Comparison of ENCODE assay signal across 8 mouse cellular contexts in genomic region chr16:31465630-31466029, GRCm38 (mm10). TPM values are rescaled to one million over a fixed set of nuclear protein-coding genes. Genes with fewer than 3 reads are reported as not detected.
DNase-seq lines count a peak whose midpoint lies in the region; ATAC-seq and TF ChIP-seq lines count a peak whose summit lies in the region.

No protein-coding gene starts in this region.

- no peak for ATAC-seq in hindbrain, embryonic 11.5 days (ENCODE audit: low FRiP score)
- ATAC-seq in hindbrain, embryonic 14.5 days (ENCODE audit: low FRiP score), result no peak

- H3ac ChIP-seq in C2C12 (ENCODE audit: control insufficient read depth, insufficient read length, low read depth), result no peak overlapping the region

- no peaks in the 10 kb centered on the region for H3K27me3 ChIP-seq in hindbrain, embryonic 11.5 days (ENCODE audit: control insufficient read depth, insufficient read depth, low read length)
- no peaks in the 10 kb centered on the region for H3K27me3 ChIP-seq in hindbrain, embryonic 14.5 days (ENCODE audit: control insufficient read depth, insufficient read depth, low read length)
- H3K27me3 ChIP-seq in C2C12 (ENCODE audit: control insufficient read depth, insufficient read depth, insufficient read length), result no peaks in the 10 kb centered on the region
- H3K27me3 ChIP-seq in forebrain, embryonic 10.5 days (ENCODE audit: poor library complexity, severe bottlenecking), result peaks cover 24% of the 10 kb centered on the region

- no peak overlapping the region for H3K9ac ChIP-seq in hindbrain, embryonic 11.5 days (ENCODE audit: low read depth, low read length)
- no peak overlapping the region for H3K9ac ChIP-seq in hindbrain, embryonic 14.5 days

- no peaks in the 10 kb centered on the region for H3K79me2 ChIP-seq in C2C12 (ENCODE audit: control insufficient read depth, insufficient read depth)

- TF ChIP-seq CTCF in C2C12 (IDR thresholded peaks at IDR 0.05; ENCODE audit: control insufficient read depth, insufficient read depth, insufficient read length), result peak; percentile 30

- no peaks in the 10 kb centered on the region for H3K79me3 ChIP-seq in C2C12 (ENCODE audit: low read depth)

- WGBS in hindbrain, embryonic 11.5 days, result 26% methylated on average over 4 of the region's 4 CpGs
- WGBS in hindbrain, embryonic 14.5 days, result 33% methylated on average over 4 of the region's 4 CpGs
- WGBS in forebrain, embryonic 10.5 days, result 54% methylated on average over 4 of the region's 4 CpGs

- no peaks in the 10 kb centered on the region for H3K9me3 ChIP-seq in hindbrain, embryonic 11.5 days (ENCODE audit: control insufficient read depth, low read length)
- no peaks in the 10 kb centered on the region for H3K9me3 ChIP-seq in hindbrain, embryonic 14.5 days (ENCODE audit: control insufficient read depth, low read length)
- H3K9me3 ChIP-seq in forebrain, embryonic 10.5 days, result no peaks in the 10 kb centered on the region

- no peak overlapping the region for H3K4me2 ChIP-seq in hindbrain, embryonic 11.5 days (replicated peaks; ENCODE audit: low read depth, low read length)
- H3K4me2 ChIP-seq in hindbrain, embryonic 14.5 days (replicated peaks), result no peak overlapping the region

- no peaks in the 10 kb centered on the region for H3K36me3 ChIP-seq in hindbrain, embryonic 11.5 days (ENCODE audit: control insufficient read depth, insufficient read depth, low read length)
- H3K36me3 ChIP-seq in hindbrain, embryonic 14.5 days (replicated peaks; ENCODE audit: control insufficient read depth, insufficient read depth), result no peaks in the 10 kb centered on the region
- no peaks in the 10 kb centered on the region for H3K36me3 ChIP-seq in C2C12 (ENCODE audit: control insufficient read depth, insufficient read depth)
- H3K36me3 ChIP-seq in forebrain, embryonic 10.5 days (replicated peaks), result no peaks in the 10 kb centered on the region

- no peak overlapping the region for H3K27ac ChIP-seq in hindbrain, embryonic 11.5 days (ENCODE audit: low read depth, low read length)
- no peak overlapping the region for H3K27ac ChIP-seq in hindbrain, embryonic 14.5 days
- H3K27ac ChIP-seq in forebrain, embryonic 10.5 days, result no peak overlapping the region

- H3K4me1 ChIP-seq in hindbrain, embryonic 11.5 days (replicated peaks; ENCODE audit: control insufficient read depth, insufficient read depth, low read length), result no peaks in the 10 kb centered on the region
- H3K4me1 ChIP-seq in hindbrain, embryonic 14.5 days (replicated peaks; ENCODE audit: control insufficient read depth, insufficient read depth, low read length), result no peaks in the 10 kb centered on the region
- H3K4me1 ChIP-seq in forebrain, embryonic 10.5 days, result peaks cover 17% of the 10 kb centered on the region

- no peak overlapping the region for H3K4me3 ChIP-seq in hindbrain, embryonic 11.5 days (ENCODE audit: low read depth, low read length)
- H3K4me3 ChIP-seq in hindbrain, embryonic 14.5 days (replicated peaks; ENCODE audit: low read length), result no peak overlapping the region
- H3K4me3 ChIP-seq in C2C12 (ENCODE audit: insufficient read depth, poor library complexity, severe bottlenecking), result no peak overlapping the region
- H3K4me3 ChIP-seq in forebrain, embryonic 10.5 days, result no peak overlapping the region

- DNase-seq in hindbrain, embryonic 11.5 days (ENCODE audit: low spot score), result peak; percentile 36
- DNase-seq in hindbrain, embryonic 14.5 days (ENCODE audit: low spot score), result no peak
- DNase-seq in adrenal gland, adult (ENCODE audit: inconsistent age in 2 of 2, low spot score in 1 of 2), result peak; percentile 81 to 91
- DNase-seq in gastrocnemius, postnatal 25 days, result peak; percentile 51
- peak; percentile 73 for DNase-seq in layer of hippocampus, adult 9-11 months
- peak; percentile 75 to 77 for DNase-seq in right cerebral cortex, adult 2 months (ENCODE audit: low spot score in 2 of 2)
- no peak for DNase-seq in forebrain, embryonic 10.5 days (ENCODE audit: extremely low spot score, low spot score)

TF ChIP-seq in C2C12, 6 proteins besides CTCF, POLR2A, EP300 and RAD21:
- TF ChIP-seq MYOD1 (IDR thresholded peaks at IDR 0.05; ENCODE audit: control insufficient read depth, insufficient read length, low read depth) (no peak), USF1 (IDR thresholded peaks at IDR 0.05; ENCODE audit: low read depth) (no peak), CEBPB (IDR thresholded peaks at IDR 0.05; ENCODE audit: low read depth) (peak; percentile 29), MAX (IDR thresholded peaks at IDR 0.05) (no peak), MYOG (IDR thresholded peaks at IDR 0.05; ENCODE audit: control insufficient read depth, extremely low read depth, insufficient read length) (no peak), FOSL1 (IDR thresholded peaks at IDR 0.05; ENCODE audit: insufficient read depth, low read length, poor library complexity, severe bottlenecking) (no peak)

RNA-seq across cellular contexts. Expression of gene Bdh1, which starts 43.5 kb away (rescaled TPM):
- 33.4 and 35.6 TPM in 2 replicates for polyA plus RNA-seq in hindbrain, embryonic 11.5 days (2014; fragmentation: Nextera tagmentation; extraction: Ambion mirVana)
- 92.7 and 118 TPM in 2 replicates for polyA plus RNA-seq in hindbrain, embryonic 14.5 days (2014; fragmentation: Nextera tagmentation; extraction: Ambion mirVana)
- 0.54 TPM for polyA plus RNA-seq in C2C12 (2012; fragmentation: generic; extraction: Trizol)
- 10 to 100 TPM in 1 of 2 experiments, 1 to 10 TPM in 1; 4.7 to 13.8 TPM for total RNA-seq in gastrocnemius, postnatal 25 days (2021)
- polyA plus RNA-seq in forebrain, embryonic 10.5 days (2016; fragmentation: Nextera tagmentation; extraction: Ambion mirVana), result 14.4 and 16.6 TPM in 2 replicates

Comparison
In these comparisons a context has a peak if more than half of its experiments do, and no peak if none do; other contexts are left out.
1. DNase-seq: peak in hindbrain, embryonic 11.5 days (single experiment), adrenal gland, adult (2 of 2), gastrocnemius, postnatal 25 days (single experiment), layer of hippocampus, adult 9-11 months (single experiment) and right cerebral cortex, adult 2 months (2 of 2); none in hindbrain, embryonic 14.5 days (single experiment) and forebrain, embryonic 10.5 days (single experiment).